Mouse (Mus musculus): ENCODE measurements at regions not wholly inside any gene's neighbourhood (a gene's known extent, or its start where the extent isn't known, plus 50 kb on each side); places are given as distances from the start of the nearest gene placed in this dataset.

GRCm38 (mm10) chr4:88956605-88957004, 76.6 kb upstream of the Ifne start:
- ATAC-seq (ENCODE audit: low read depth): no peak
- 77% methylated on average over 4 of the region's 4 CpGs for WGBS
- Histone ChIP-seq H3K9ac (replicated peaks; ENCODE audit: low read depth, low read length) (no peak overlapping the region), H3K27me3 (ENCODE audit: control insufficient read depth, insufficient read depth, low read length) (no peaks in the 10 kb centered on the region), H3K27ac (ENCODE audit: low read depth, low read length) (no peak overlapping the region), H3K9me3 (ENCODE audit: control insufficient read depth, low read length) (no peaks in the 10 kb centered on the region), H3K4me3 (ENCODE audit: low read depth, low read length) (no peak overlapping the region), H3K4me2 (ENCODE audit: low read depth, low read length) (no peak overlapping the region), H3K4me1 (ENCODE audit: control insufficient read depth, insufficient read depth, low read length) (no peaks in the 10 kb centered on the region), H3K36me3 (ENCODE audit: control insufficient read depth, insufficient read depth, low read length) (no peaks in the 10 kb centered on the region)

- H3K9me3 ChIP-seq (ENCODE audit: control insufficient read depth, low read length): no peaks in the 10 kb centered on the region
- no peak overlapping the region for H3K27ac ChIP-seq (ENCODE audit: low read depth, low read length)
- H3K9ac ChIP-seq (replicated peaks; ENCODE audit: low read depth, low read length): no peak overlapping the region
- H3K4me3 ChIP-seq (ENCODE audit: low read depth, low read length): no peak overlapping the region
- no peaks in the 10 kb centered on the region for H3K36me3 ChIP-seq (ENCODE audit: control insufficient read depth, insufficient read depth, low read length)
- no peak for ATAC-seq (ENCODE audit: low read depth)
- no peaks in the 10 kb centered on the region for H3K4me1 ChIP-seq (ENCODE audit: control insufficient read depth, insufficient read depth, low read length)
- no peak overlapping the region for H3K4me2 ChIP-seq (ENCODE audit: low read depth, low read length)
- 41% methylated on average over 7 of the region's 7 CpGs for WGBS
- no peaks in the 10 kb centered on the region for H3K27me3 ChIP-seq (ENCODE audit: control insufficient read depth, insufficient read depth, low read length)
These were observed 76.2 kb upstream of the Ifne start for GRCm38 (mm10) chr4:88956151-88956550.

- no peaks in the 10 kb centered on the region for H3K36me3 ChIP-seq (ENCODE audit: control insufficient read depth, insufficient read depth, low read length)
- H3K27ac ChIP-seq (ENCODE audit: low read depth, low read length): no peak overlapping the region
- ATAC-seq (ENCODE audit: low read depth): no peak
- H3K9me3 ChIP-seq (ENCODE audit: control insufficient read depth, low read length): no peaks in the 10 kb centered on the region
- no peaks in the 10 kb centered on the region for H3K27me3 ChIP-seq (ENCODE audit: control insufficient read depth, insufficient read depth, low read length)
- H3K4me1 ChIP-seq (ENCODE audit: control insufficient read depth, insufficient read depth, low read length): no peaks in the 10 kb centered on the region
- no peak overlapping the region for H3K4me3 ChIP-seq (ENCODE audit: low read depth, low read length)
- no peak overlapping the region for H3K9ac ChIP-seq (replicated peaks; ENCODE audit: low read depth, low read length)
- whole genome bisulfite sequencing: 89% methylated on average over 7 of the region's 7 CpGs
- H3K4me2 ChIP-seq (ENCODE audit: low read depth, low read length): no peak overlapping the region
These were observed 75.6 kb upstream of the Ifne start for GRCm38 (mm10) chr4:88955571-88955970.

- Histone ChIP-seq H3K36me3 (ENCODE audit: control insufficient read depth, insufficient read depth, low read length) (no peaks in the 10 kb centered on the region), H3K4me1 (ENCODE audit: control insufficient read depth, insufficient read depth, low read length) (no peaks in the 10 kb centered on the region), H3K27me3 (ENCODE audit: control insufficient read depth, insufficient read depth, low read length) (no peaks in the 10 kb centered on the region), H3K9me3 (ENCODE audit: control insufficient read depth, low read length) (no peaks in the 10 kb centered on the region), H3K9ac (replicated peaks; ENCODE audit: low read depth, low read length) (no peak overlapping the region), H3K4me2 (ENCODE audit: low read depth, low read length) (no peak overlapping the region), H3K4me3 (ENCODE audit: low read depth, low read length) (no peak overlapping the region), H3K27ac (ENCODE audit: low read depth, low read length) (no peak overlapping the region)
- no peak for ATAC-seq (ENCODE audit: low read depth)
- WGBS: 96% methylated on average over 3 of the region's 3 CpGs
These were observed 74.0 kb upstream of the Ifne start for GRCm38 (mm10) chr4:88954045-88954444.

- H3K9ac ChIP-seq (replicated peaks; ENCODE audit: low read depth, low read length): no peak overlapping the region
- ATAC-seq (ENCODE audit: low read depth): no peak
- H3K36me3 ChIP-seq (ENCODE audit: control insufficient read depth, insufficient read depth, low read length): no peaks in the 10 kb centered on the region
- no peak overlapping the region for H3K27ac ChIP-seq (ENCODE audit: low read depth, low read length)
- H3K4me3 ChIP-seq (ENCODE audit: low read depth, low read length): no peak overlapping the region
- no peaks in the 10 kb centered on the region for H3K4me1 ChIP-seq (ENCODE audit: control insufficient read depth, insufficient read depth, low read length)
- H3K9me3 ChIP-seq (ENCODE audit: control insufficient read depth, low read length): no peaks in the 10 kb centered on the region
- no peak overlapping the region for H3K4me2 ChIP-seq (ENCODE audit: low read depth, low read length)
- H3K27me3 ChIP-seq (ENCODE audit: control insufficient read depth, insufficient read depth, low read length): no peaks in the 10 kb centered on the region
- WGBS: 57% methylated on average over 1 of the region's 1 CpGs
These were observed 71.0 kb upstream of the Ifne start for GRCm38 (mm10) chr4:88951034-88951336.

- ATAC-seq (ENCODE audit: low read depth): no peak
- H3K36me3 ChIP-seq (ENCODE audit: control insufficient read depth, insufficient read depth, low read length): no peaks in the 10 kb centered on the region
- no peaks in the 10 kb centered on the region for H3K27me3 ChIP-seq (ENCODE audit: control insufficient read depth, insufficient read depth, low read length)
- H3K27ac ChIP-seq (ENCODE audit: low read depth, low read length): no peak overlapping the region
- 50% methylated on average over 12 of the region's 12 CpGs for WGBS
- no peak overlapping the region for H3K4me3 ChIP-seq (ENCODE audit: low read depth, low read length)
- H3K9me3 ChIP-seq (ENCODE audit: control insufficient read depth, low read length): no peaks in the 10 kb centered on the region
- H3K9ac ChIP-seq (replicated peaks; ENCODE audit: low read depth, low read length): no peak overlapping the region
- H3K4me2 ChIP-seq (ENCODE audit: low read depth, low read length): no peak overlapping the region
- no peaks in the 10 kb centered on the region for H3K4me1 ChIP-seq (ENCODE audit: control insufficient read depth, insufficient read depth, low read length)
These were observed 70.4 kb upstream of the Ifne start for GRCm38 (mm10) chr4:88950181-88951033.

- Histone ChIP-seq H3K36me3 (ENCODE audit: control insufficient read depth, insufficient read depth, low read length) (no peaks in the 10 kb centered on the region), H3K9ac (replicated peaks; ENCODE audit: low read depth, low read length) (no peak overlapping the region), H3K4me1 (ENCODE audit: control insufficient read depth, insufficient read depth, low read length) (no peaks in the 10 kb centered on the region), H3K4me3 (ENCODE audit: low read depth, low read length) (no peak overlapping the region), H3K4me2 (ENCODE audit: low read depth, low read length) (no peak overlapping the region), H3K9me3 (ENCODE audit: control insufficient read depth, low read length) (no peaks in the 10 kb centered on the region), H3K27ac (ENCODE audit: low read depth, low read length) (no peak overlapping the region), H3K27me3 (ENCODE audit: control insufficient read depth, insufficient read depth, low read length) (no peaks in the 10 kb centered on the region)
- WGBS: 75% methylated on average over 4 of the region's 4 CpGs
- ATAC-seq (ENCODE audit: low read depth): no peak
These were observed 68.2 kb upstream of the Ifne start for GRCm38 (mm10) chr4:88948027-88948859.

- H3K4me1 ChIP-seq (ENCODE audit: control insufficient read depth, insufficient read depth, low read length): no peaks in the 10 kb centered on the region
- H3K4me3 ChIP-seq (ENCODE audit: low read depth, low read length): no peak overlapping the region
- no peaks in the 10 kb centered on the region for H3K36me3 ChIP-seq (ENCODE audit: control insufficient read depth, insufficient read depth, low read length)
- H3K27me3 ChIP-seq (ENCODE audit: control insufficient read depth, insufficient read depth, low read length): peaks cover 15% of the 10 kb centered on the region
- H3K9me3 ChIP-seq (ENCODE audit: control insufficient read depth, low read length): no peaks in the 10 kb centered on the region
- ATAC-seq (ENCODE audit: low read depth): no peak
- H3K9ac ChIP-seq (replicated peaks; ENCODE audit: low read depth, low read length): no peak overlapping the region
- 85% methylated on average over 4 of the region's 4 CpGs for WGBS
- no peak overlapping the region for H3K27ac ChIP-seq (ENCODE audit: low read depth, low read length)
- no peak overlapping the region for H3K4me2 ChIP-seq (ENCODE audit: low read depth, low read length)
These were observed 62.0 kb upstream of the Ifne start for GRCm38 (mm10) chr4:88941955-88942354.

- Histone ChIP-seq H3K4me2 (ENCODE audit: low read depth, low read length) (no peak overlapping the region), H3K36me3 (ENCODE audit: control insufficient read depth, insufficient read depth, low read length) (no peaks in the 10 kb centered on the region), H3K27me3 (ENCODE audit: control insufficient read depth, insufficient read depth, low read length) (peaks cover 19% of the 10 kb centered on the region), H3K4me3 (ENCODE audit: low read depth, low read length) (no peak overlapping the region), H3K27ac (ENCODE audit: low read depth, low read length) (no peak overlapping the region), H3K9me3 (ENCODE audit: control insufficient read depth, low read length) (no peaks in the 10 kb centered on the region), H3K9ac (replicated peaks; ENCODE audit: low read depth, low read length) (no peak overlapping the region), H3K4me1 (ENCODE audit: control insufficient read depth, insufficient read depth, low read length) (no peaks in the 10 kb centered on the region)
- WGBS: 85% methylated on average over 2 of the region's 2 CpGs
- no peak for ATAC-seq (ENCODE audit: low read depth)
These were observed 60.7 kb upstream of the Ifne start for GRCm38 (mm10) chr4:88940670-88941069.

All from neural tube, embryonic 14.5 days (tissue).